Comparison of ENCODE assay signal across 19 mouse cellular contexts in genomic region chr14:36870257-36870656, GRCm38 (mm10).
DNase-seq lines count a peak whose midpoint lies in the region; ATAC-seq and TF ChIP-seq lines count a peak whose summit lies in the region.
"Had no signal": no experiment of that assay in that cellular context is flagged by ENCODE, and none has a peak within 500 bp of the region (broad histone marks: within the 10 kb centered on the region; RNA-seq: fewer than 3 reads in every experiment).

No protein-coding gene starts in this region.

- no peak overlapping the region for H3K4me3 ChIP-seq in hindbrain, embryonic 13.5 days
- no peak overlapping the region for H3K4me3 ChIP-seq in hindbrain, embryonic 11.5 days (ENCODE audit: low read depth, low read length)
- no peak overlapping the region for H3K4me3 ChIP-seq in forebrain, embryonic 16.5 days (replicated peaks; ENCODE audit: low read length)
- H3K4me3 ChIP-seq in midbrain, postnatal 0 days (ENCODE audit: low read depth, low read length): no peak overlapping the region
- no peak overlapping the region for H3K4me3 ChIP-seq in intestine, embryonic 16.5 days (ENCODE audit: low read length)
- H3K4me3 ChIP-seq: embryonic facial prominence, embryonic 12.5 days; erythroblast, embryonic 14.5 days; heart, embryonic 15.5 days; lung, embryonic 15.5 days; midbrain, embryonic 12.5 days had no signal

- DNase-seq in hindbrain, embryonic 11.5 days (ENCODE audit: low spot score): no peak
- DNase-seq in left cerebral cortex, postnatal 4 days: peak; percentile 76
- no peak for DNase-seq in left cerebral cortex, postnatal 10 days (ENCODE audit: extremely low spot score in 1 of 2, low spot score in 2 of 2)
- DNase-seq in midbrain, postnatal 0 days (ENCODE audit: low spot score): peak; percentile 88
- DNase-seq: cerebellum, adult 9-11 months; gastrocnemius, postnatal 25 days; kidney, adult 2 months; right cerebral cortex, adult 18-20 months; thymus, postnatal 25 days had no signal

- H3K9ac ChIP-seq in hindbrain, embryonic 13.5 days: no peak overlapping the region
- no peak overlapping the region for H3K9ac ChIP-seq in hindbrain, embryonic 11.5 days (ENCODE audit: low read depth, low read length)
- no peak overlapping the region for H3K9ac ChIP-seq in forebrain, embryonic 16.5 days (replicated peaks; ENCODE audit: low read depth, low read length)
- no peak overlapping the region for H3K9ac ChIP-seq in midbrain, postnatal 0 days (replicated peaks; ENCODE audit: low read length, poor library complexity, severe bottlenecking)
- H3K9ac ChIP-seq in intestine, embryonic 16.5 days (ENCODE audit: low read depth, low read length): no peak overlapping the region
- H3K9ac ChIP-seq: embryonic facial prominence, embryonic 12.5 days; heart, embryonic 15.5 days; liver, embryonic 14.5 days; lung, embryonic 15.5 days; midbrain, embryonic 12.5 days had no signal

- no peaks in the 10 kb centered on the region for H3K36me3 ChIP-seq in hindbrain, embryonic 13.5 days
- H3K36me3 ChIP-seq in hindbrain, embryonic 11.5 days (ENCODE audit: control insufficient read depth, insufficient read depth, low read length): no peaks in the 10 kb centered on the region
- no peaks in the 10 kb centered on the region for H3K36me3 ChIP-seq in forebrain, embryonic 16.5 days (ENCODE audit: control insufficient read depth, insufficient read depth)
- no peaks in the 10 kb centered on the region for H3K36me3 ChIP-seq in midbrain, postnatal 0 days (ENCODE audit: insufficient read depth, low read length)
- H3K36me3 ChIP-seq in intestine, embryonic 16.5 days (ENCODE audit: control insufficient read depth, insufficient read depth, low read length): no peaks in the 10 kb centered on the region
- H3K36me3 ChIP-seq: embryonic facial prominence, embryonic 12.5 days; heart, embryonic 15.5 days; lung, embryonic 15.5 days; midbrain, embryonic 12.5 days had no signal

- no peak overlapping the region for H3K4me2 ChIP-seq in hindbrain, embryonic 13.5 days
- no peak overlapping the region for H3K4me2 ChIP-seq in hindbrain, embryonic 11.5 days (replicated peaks; ENCODE audit: low read depth, low read length)
- no peak overlapping the region for H3K4me2 ChIP-seq in forebrain, embryonic 16.5 days (ENCODE audit: low read length)
- no peak overlapping the region for H3K4me2 ChIP-seq in midbrain, postnatal 0 days (ENCODE audit: low read depth, low read length, poor library complexity, severe bottlenecking)
- no peak overlapping the region for H3K4me2 ChIP-seq in intestine, embryonic 16.5 days (ENCODE audit: low read depth, low read length)
- H3K4me2 ChIP-seq: embryonic facial prominence, embryonic 12.5 days; heart, embryonic 15.5 days; lung, embryonic 15.5 days; midbrain, embryonic 12.5 days had no signal

- H3K27ac ChIP-seq in hindbrain, embryonic 13.5 days: no peak overlapping the region; the same call in 1 of the 2 replicates
- H3K27ac ChIP-seq in hindbrain, embryonic 11.5 days (ENCODE audit: low read depth, low read length): no peak overlapping the region
- no peak overlapping the region for H3K27ac ChIP-seq in forebrain, embryonic 16.5 days (ENCODE audit: low read length)
- H3K27ac ChIP-seq in midbrain, postnatal 0 days (ENCODE audit: low read depth, low read length): no peak overlapping the region
- no peak overlapping the region for H3K27ac ChIP-seq in intestine, embryonic 16.5 days (ENCODE audit: low read length)
- H3K27ac ChIP-seq: embryonic facial prominence, embryonic 12.5 days; heart, embryonic 15.5 days; liver, embryonic 14.5 days; lung, embryonic 15.5 days; macrophage; midbrain, embryonic 12.5 days had no signal

- H3K27me3 ChIP-seq in hindbrain, embryonic 13.5 days: no peaks in the 10 kb centered on the region
- H3K27me3 ChIP-seq in hindbrain, embryonic 11.5 days (ENCODE audit: control insufficient read depth, insufficient read depth, low read length): no peaks in the 10 kb centered on the region
- no peaks in the 10 kb centered on the region for H3K27me3 ChIP-seq in forebrain, embryonic 16.5 days (replicated peaks; ENCODE audit: control insufficient read depth, insufficient read depth, low read length)
- H3K27me3 ChIP-seq in midbrain, postnatal 0 days (ENCODE audit: insufficient read depth, low read length): no peaks in the 10 kb centered on the region
- no peaks in the 10 kb centered on the region for H3K27me3 ChIP-seq in intestine, embryonic 16.5 days (replicated peaks; ENCODE audit: control insufficient read depth, insufficient read depth, low read length)
- H3K27me3 ChIP-seq: embryonic facial prominence, embryonic 12.5 days; heart, embryonic 15.5 days; lung, embryonic 15.5 days; midbrain, embryonic 12.5 days had no signal

- 0 out of 2 replicates have a peak, but pooled peaks cover 10% of the 10 kb centered on the region for H3K4me1 ChIP-seq in hindbrain, embryonic 13.5 days (replicated peaks)
- no peaks in the 10 kb centered on the region for H3K4me1 ChIP-seq in hindbrain, embryonic 11.5 days (replicated peaks; ENCODE audit: control insufficient read depth, insufficient read depth, low read length)
- H3K4me1 ChIP-seq in forebrain, embryonic 16.5 days (replicated peaks; ENCODE audit: control insufficient read depth, insufficient read depth, low read length): no peaks in the 10 kb centered on the region
- H3K4me1 ChIP-seq in midbrain, postnatal 0 days (ENCODE audit: insufficient read depth, low read length): no peaks in the 10 kb centered on the region
- H3K4me1 ChIP-seq in intestine, embryonic 16.5 days (ENCODE audit: control insufficient read depth, insufficient read depth, low read length): no peaks in the 10 kb centered on the region
- H3K4me1 ChIP-seq: embryonic facial prominence, embryonic 12.5 days; heart, embryonic 15.5 days; lung, embryonic 15.5 days; midbrain, embryonic 12.5 days had no signal

- intact Hi-C loops in left cerebral cortex, postnatal 4 days (cut with DNase I): no loop called here
- intact Hi-C loops in left cerebral cortex, postnatal 10 days (cut with DNase I): no loop called here

- 46% methylated on average over 6 of the region's 6 CpGs for WGBS in hindbrain, embryonic 13.5 days
- WGBS in hindbrain, embryonic 11.5 days: 54% methylated on average over 6 of the region's 6 CpGs
- 25% methylated on average over 6 of the region's 6 CpGs for WGBS in forebrain, embryonic 16.5 days
- WGBS in midbrain, postnatal 0 days: 37% methylated on average over 6 of the region's 6 CpGs
- 83% methylated on average over 6 of the region's 6 CpGs for WGBS in intestine, embryonic 16.5 days

- ATAC-seq in hindbrain, embryonic 13.5 days (ENCODE audit: low FRiP score): peak; percentile 56; the same call in 1 of the 2 replicates
- no peak for ATAC-seq in hindbrain, embryonic 11.5 days (ENCODE audit: low FRiP score)
- ATAC-seq in forebrain, embryonic 16.5 days: peak; percentile 70
- 0 out of 2 replicates have a peak, but pooled peaks have one; percentile 27 for ATAC-seq in midbrain, postnatal 0 days (ENCODE audit: low FRiP score)
- no peak for ATAC-seq in intestine, embryonic 16.5 days

- no peaks in the 10 kb centered on the region for H3K9me3 ChIP-seq in hindbrain, embryonic 13.5 days
- no peaks in the 10 kb centered on the region for H3K9me3 ChIP-seq in hindbrain, embryonic 11.5 days (ENCODE audit: control insufficient read depth, low read length)
- H3K9me3 ChIP-seq in forebrain, embryonic 16.5 days (ENCODE audit: control insufficient read depth, low read length): no peaks in the 10 kb centered on the region
- H3K9me3 ChIP-seq in midbrain, postnatal 0 days (ENCODE audit: low read length): no peaks in the 10 kb centered on the region
- no peaks in the 10 kb centered on the region for H3K9me3 ChIP-seq in intestine, embryonic 16.5 days (ENCODE audit: control insufficient read depth, low read length)
- H3K9me3 ChIP-seq: embryonic facial prominence, embryonic 12.5 days; heart, embryonic 15.5 days; lung, embryonic 15.5 days; midbrain, embryonic 12.5 days had no signal

- no peak for TF ChIP-seq CTCF in midbrain, postnatal 0 days (IDR thresholded peaks at IDR 0.05)

Comparison
In these comparisons a context has a peak if more than half of its experiments do, and no peak if none do; other contexts are left out.
1. ATAC-seq: peak in hindbrain, embryonic 13.5 days (single experiment), forebrain, embryonic 16.5 days (single experiment) and midbrain, postnatal 0 days (single experiment); none in hindbrain, embryonic 11.5 days (single experiment) and intestine, embryonic 16.5 days (single experiment).
2. DNase-seq: peak in left cerebral cortex, postnatal 4 days (single experiment) and midbrain, postnatal 0 days (single experiment); none in hindbrain, embryonic 11.5 days (single experiment) and left cerebral cortex, postnatal 10 days (0 of 2).